Mouse (Mus musculus) frontal cortex, postnatal 25 days (tissue): ENCODE measurements at regions not wholly inside any gene's neighbourhood (a gene's known extent, or its start where the extent isn't known, plus 50 kb on each side); places are given as distances from the start of the nearest gene placed in this dataset.

Source experiments
- DNase-seq, 2 experiments: peaks; one replicate each; pipeline ENCODE4 v3.0.0; 2022; ENCODE audit warnings: low spot score in 2 of 2

GRCm38 (mm10) chr1:194878440-194878839 lies 60.2 kb upstream of the Cd34 start:
- no peak for DNase-seq

- peak; percentile 95 to 96 for DNase-seq
These were observed 59.0 kb upstream of the Cd34 start for GRCm38 (mm10) chr1:194879324-194880233.

GRCm38 (mm10) chr1:194881556-194882223 lies 56.9 kb upstream of the Cd34 start:
- no peak for DNase-seq

GRCm38 (mm10) chr1:194885071-194885686 lies 53.4 kb upstream of the Cd34 start:
- peak; percentile 24 to 41 for DNase-seq

GRCm38 (mm10) chr1:194885687-194886077 lies 52.9 kb upstream of the Cd34 start:
- DNase-seq: peak; percentile 31 to 44
